Mouse (Mus musculus): Measurements from ENCODE around the gene Fbxl8. TPM values are rescaled to one million over a fixed set of nuclear protein-coding genes. Genes with fewer than 3 reads are reported as not detected.

Fbxl8 gene
- total and polyA plus RNA-seq, 3 experiments: 1.8 to 3.6 (median 2.5) TPM

DNA sequence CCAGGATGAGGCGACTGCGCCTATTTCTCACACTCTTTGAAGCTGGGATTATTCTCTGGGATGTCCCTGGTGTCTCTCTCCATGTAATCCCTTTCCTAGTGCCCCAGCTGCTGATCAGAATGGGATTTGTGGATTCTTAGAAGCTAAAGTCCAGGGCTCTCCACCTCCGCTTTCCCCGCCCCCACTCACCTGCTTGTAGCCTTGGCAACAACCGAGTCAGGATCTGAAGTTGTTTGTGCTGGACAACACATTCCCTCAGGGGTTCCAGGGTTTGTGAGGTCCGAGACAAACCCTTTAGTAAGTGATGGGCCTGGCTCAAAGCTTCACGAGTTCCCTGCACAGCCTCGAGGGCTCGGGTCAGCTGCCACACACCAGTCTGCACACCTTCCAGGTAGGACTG is 30.3 kb downstream of the Fbxl8 start:
- 59% methylated on average over 9 of the region's 9 CpGs for WGBS
- intact Hi-C loops (cut with DNase I): loop anchor here (5.0 to 10.0 kb wide), 2 partner anchors 172 to 640 kb away; no protein-coding TSS in a partner anchor
- Histone ChIP-seq H3K36me3 (ENCODE audit: control insufficient read depth, insufficient read depth, low read length) (peaks cover 4% of the 10 kb centered on the region), H3K27me3 (ENCODE audit: control insufficient read depth, insufficient read depth, low read length) (no peaks in the 10 kb centered on the region), H3K4me3 (peak overlapping the region; percentile 34), H3K79me2 (replicated peaks; ENCODE audit: control insufficient read depth, insufficient read depth, low read length) (no peaks in the 10 kb centered on the region), H3K9ac (ENCODE audit: low read depth, low read length) (peak overlapping the region; percentile 51), H3K27ac (peak overlapping the region; percentile 88), H3K4me1 (ENCODE audit: control insufficient read depth, insufficient read depth, low read length) (peaks cover 10% of the 10 kb centered on the region)
- TF ChIP-seq EP300 (IDR thresholded peaks at IDR 0.05; ENCODE audit: insufficient read depth, low read depth, low read length) (no peak), POLR2A (IDR thresholded peaks at IDR 0.05; ENCODE audit: insufficient read depth, low read depth, low read length) (no peak), CTCF (IDR thresholded peaks at IDR 0.05) (no peak)
- no peak for DNase-seq

DNA sequence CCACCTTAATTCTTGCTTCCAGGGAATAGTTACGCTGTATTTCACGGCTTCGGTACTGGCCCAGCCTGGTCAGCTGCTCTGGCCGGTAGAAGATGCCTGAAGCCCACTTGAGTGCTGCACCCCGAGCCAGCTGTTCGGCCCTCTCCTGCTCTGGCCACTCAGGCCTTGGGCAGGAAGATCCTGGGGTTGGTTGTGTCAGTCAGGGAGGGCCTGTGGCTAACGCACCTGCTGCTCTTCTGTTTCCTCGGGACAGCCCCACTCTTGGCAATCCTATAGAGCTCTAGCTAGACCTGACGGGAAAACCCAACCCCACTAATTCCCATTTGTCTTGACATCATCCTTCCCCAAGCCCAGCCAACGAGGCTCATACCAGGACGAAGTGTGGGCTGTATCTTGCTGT is 30.8 kb downstream of the Fbxl8 start:
- DNase-seq: no peak
- Histone ChIP-seq H3K9ac (ENCODE audit: low read depth, low read length) (peak overlapping the region; percentile 51), H3K27me3 (ENCODE audit: control insufficient read depth, insufficient read depth, low read length) (no peaks in the 10 kb centered on the region), H3K4me1 (ENCODE audit: control insufficient read depth, insufficient read depth, low read length) (peaks cover 6% of the 10 kb centered on the region), H3K79me2 (replicated peaks; ENCODE audit: control insufficient read depth, insufficient read depth, low read length) (no peaks in the 10 kb centered on the region), H3K4me3 (peak overlapping the region; percentile 34), H3K27ac (peak overlapping the region; percentile 88), H3K36me3 (ENCODE audit: control insufficient read depth, insufficient read depth, low read length) (peaks cover 4% of the 10 kb centered on the region)
- 40% methylated on average over 11 of the region's 11 CpGs for WGBS
- intact Hi-C loops (cut with DNase I): loop anchor here (10.0 kb wide), 1 partner anchor 640 kb away; no protein-coding TSS in a partner anchor
- TF ChIP-seq POLR2A (IDR thresholded peaks at IDR 0.05; ENCODE audit: insufficient read depth, low read depth, low read length): no peak
- no peak for TF ChIP-seq CTCF (IDR thresholded peaks at IDR 0.05)
- TF ChIP-seq EP300 (IDR thresholded peaks at IDR 0.05; ENCODE audit: insufficient read depth, low read depth, low read length): no peak

DNA sequence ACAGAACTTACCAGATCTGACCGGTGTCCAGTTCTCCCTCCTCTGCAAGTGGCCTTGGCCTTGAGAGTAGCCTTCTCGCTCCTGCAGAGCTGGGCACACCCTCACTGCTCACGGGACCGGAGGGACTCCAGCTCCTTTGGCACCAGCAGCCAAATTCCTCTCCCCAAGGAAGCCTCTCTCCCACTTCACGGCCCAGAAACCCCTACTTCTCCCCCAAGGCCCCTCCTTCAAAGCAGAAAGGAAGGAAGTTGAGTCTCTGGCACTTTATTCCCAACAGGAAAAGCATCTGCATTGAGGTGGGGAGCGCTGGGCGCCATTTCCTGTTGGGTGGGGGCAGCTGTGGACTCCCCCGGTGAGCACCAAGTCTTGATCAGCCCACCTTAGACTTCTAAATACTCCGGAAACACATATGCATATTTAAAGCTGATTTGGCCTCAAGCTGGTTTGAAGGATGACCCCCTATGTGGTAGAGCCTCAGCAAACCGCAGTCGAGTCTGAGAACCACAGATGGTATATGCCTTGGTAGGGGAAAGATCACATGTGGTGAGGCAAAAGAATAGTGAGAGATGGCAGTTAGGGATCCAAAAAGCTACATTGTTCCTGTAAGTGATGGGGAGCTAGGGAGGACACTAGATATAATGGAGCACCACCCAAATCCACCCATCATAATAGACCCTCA is 31.6 kb downstream of the Fbxl8 start, which contains the start of gene Exoc3l:
Gene Exoc3l, minus strand, starts transcription at position 207 of the 679 bp plus-strand sequence.
- H3K27me3 ChIP-seq (ENCODE audit: control insufficient read depth, insufficient read depth, low read length): no peaks in the 10 kb centered on the region
- peaks cover 3% of the 10 kb centered on the region for H3K4me1 ChIP-seq (ENCODE audit: control insufficient read depth, insufficient read depth, low read length)
- WGBS: 29% methylated on average over 11 of the region's 11 CpGs
- intact Hi-C loops (cut with DNase I): loop anchor here (10.0 kb wide), 1 partner anchor 641 kb away; no protein-coding TSS in a partner anchor
- H3K9ac ChIP-seq (ENCODE audit: low read depth, low read length): peak within 1 kb of the TSS; percentile 51
- peak within 1 kb of the TSS; percentile 99 for H3K4me3 ChIP-seq
- H3K79me2 ChIP-seq (replicated peaks; ENCODE audit: control insufficient read depth, insufficient read depth, low read length): no peaks in the 10 kb centered on the region
- H3K36me3 ChIP-seq (ENCODE audit: control insufficient read depth, insufficient read depth, low read length): peaks cover 4% of the 10 kb centered on the region
- DNase-seq: peak in 1 of 2 experiments; percentile 42
- 0 out of 2 replicates have a peak, but pooled peaks have one; percentile 31 for TF ChIP-seq POLR2A (IDR thresholded peaks at IDR 0.05; ENCODE audit: insufficient read depth, low read depth, low read length)
- no peak for TF ChIP-seq EP300 (IDR thresholded peaks at IDR 0.05; ENCODE audit: insufficient read depth, low read depth, low read length)
- no peak for TF ChIP-seq CTCF (IDR thresholded peaks at IDR 0.05)
- H3K27ac ChIP-seq: peak within 1 kb of the TSS; percentile 88

DNA sequence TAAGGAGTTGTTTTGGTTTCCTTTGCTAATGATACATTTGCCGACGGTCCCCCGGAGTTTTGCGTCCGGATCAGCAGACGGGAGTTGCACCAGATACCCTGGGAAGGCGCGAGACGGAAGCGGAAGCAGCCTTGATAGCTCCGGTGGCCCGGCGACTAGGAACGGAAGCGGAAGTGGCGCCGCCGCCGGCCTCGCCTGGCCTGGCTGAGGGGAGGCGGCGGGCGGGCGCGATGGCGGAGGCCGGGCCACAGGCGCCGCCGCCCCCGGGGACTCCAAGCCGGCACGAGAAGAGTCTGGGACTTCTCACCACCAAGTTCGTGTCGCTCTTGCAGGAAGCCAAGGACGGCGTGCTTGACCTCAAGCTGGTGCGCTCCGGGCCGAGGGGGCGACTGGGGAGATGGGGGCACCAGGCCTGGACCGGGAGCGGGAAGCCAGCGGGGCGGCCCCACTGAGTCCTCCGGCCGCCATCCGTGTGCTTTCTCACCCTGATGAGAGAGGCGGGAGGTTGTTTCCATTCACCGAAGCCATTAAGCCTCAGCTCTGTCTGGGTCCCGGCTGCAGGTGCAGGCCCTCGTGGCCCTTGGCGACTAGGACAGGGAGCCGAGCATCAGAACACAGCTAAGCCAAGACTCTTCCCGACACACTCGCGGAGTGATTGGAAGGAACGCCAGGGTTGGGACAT is 33.2 kb downstream of the Fbxl8 start, which contains the start of gene E2f4:
Gene E2f4, plus strand, starts transcription at position 153 of the 682 bp plus-strand sequence.
- Histone ChIP-seq H3K9ac (ENCODE audit: low read depth, low read length) (peak within 1 kb of the TSS; percentile 96), H3K79me2 (replicated peaks; ENCODE audit: control insufficient read depth, insufficient read depth, low read length) (no peaks in the 10 kb centered on the region), H3K27me3 (ENCODE audit: control insufficient read depth, insufficient read depth, low read length) (no peaks in the 10 kb centered on the region), H3K36me3 (ENCODE audit: control insufficient read depth, insufficient read depth, low read length) (peaks cover 4% of the 10 kb centered on the region), H3K4me3 (peak within 1 kb of the TSS; percentile 99), H3K4me1 (ENCODE audit: control insufficient read depth, insufficient read depth, low read length) (peaks cover 3% of the 10 kb centered on the region), H3K27ac (peak within 1 kb of the TSS; percentile 88)
- WGBS: under 1% methylated on average over 58 of the region's 58 CpGs
- 0 out of 2 replicates have a peak, but pooled peaks have one; percentile 54 for TF ChIP-seq EP300 (IDR thresholded peaks at IDR 0.05; ENCODE audit: insufficient read depth, low read depth, low read length)
- peak; percentile 60 for TF ChIP-seq POLR2A (IDR thresholded peaks at IDR 0.05; ENCODE audit: insufficient read depth, low read depth, low read length)
- no peak for TF ChIP-seq CTCF (IDR thresholded peaks at IDR 0.05)
- DNase-seq: peak; percentile 93 to 95
- intact Hi-C loops (cut with DNase I): loop anchor here (1.0 to 10.0 kb wide), 2 partner anchors 29 to 643 kb away; partner anchors contain the start of genes Lrrc29 and Tmem208

DNA sequence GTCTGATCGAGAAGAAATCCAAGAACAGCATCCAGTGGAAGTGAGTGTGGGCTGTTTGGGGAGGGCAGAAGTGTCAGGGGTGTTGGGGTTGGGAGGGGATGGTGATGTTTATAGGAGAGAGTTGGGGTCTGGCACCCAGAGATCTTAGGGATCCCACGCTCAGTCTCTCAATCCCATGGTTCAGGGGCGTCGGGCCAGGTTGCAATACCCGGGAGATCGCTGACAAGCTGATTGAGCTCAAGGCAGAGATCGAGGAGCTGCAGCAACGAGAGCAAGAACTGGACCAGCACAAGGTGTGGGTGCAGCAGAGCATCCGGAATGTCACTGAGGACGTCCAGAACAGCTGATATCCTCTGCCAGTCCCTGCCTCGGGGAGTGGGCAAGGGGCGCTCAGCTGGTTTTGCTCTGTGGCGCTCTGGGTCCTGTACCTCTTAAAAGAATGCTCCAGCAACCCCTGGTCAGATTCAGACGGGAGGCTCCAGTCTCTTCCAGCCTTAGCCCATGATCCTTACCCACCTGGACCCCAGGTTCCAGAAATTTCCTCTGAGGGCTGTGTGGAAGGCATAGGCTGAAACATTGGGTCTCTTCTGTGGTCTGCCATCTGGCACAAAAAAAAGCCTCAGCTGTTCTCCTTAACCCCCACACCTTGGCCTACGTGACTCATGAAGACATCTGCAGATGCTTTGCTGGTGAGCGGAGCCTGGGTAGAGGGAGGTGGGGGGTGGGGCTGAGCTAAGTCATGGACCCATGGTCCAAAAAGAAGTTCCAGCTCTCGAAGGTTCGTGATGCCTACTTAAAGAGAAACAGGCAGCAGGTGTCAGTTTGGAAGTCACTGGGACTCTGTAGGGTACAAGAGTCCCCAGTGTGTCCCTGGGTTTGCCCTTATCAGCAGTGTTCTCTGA is 34.2 kb downstream of the Fbxl8 start:
- Histone ChIP-seq H3K27me3 (ENCODE audit: control insufficient read depth, insufficient read depth, low read length) (no peaks in the 10 kb centered on the region), H3K27ac (peak overlapping the region; percentile 88), H3K36me3 (ENCODE audit: control insufficient read depth, insufficient read depth, low read length) (peaks cover 4% of the 10 kb centered on the region), H3K4me1 (ENCODE audit: control insufficient read depth, insufficient read depth, low read length) (peaks cover 3% of the 10 kb centered on the region), H3K9ac (ENCODE audit: low read depth, low read length) (peak overlapping the region; percentile 96), H3K4me3 (peak overlapping the region; percentile 99), H3K79me2 (replicated peaks; ENCODE audit: control insufficient read depth, insufficient read depth, low read length) (no peaks in the 10 kb centered on the region)
- intact Hi-C loops (cut with DNase I): loop anchor here (10.0 kb wide), 1 partner anchor 644 kb away; no protein-coding TSS in a partner anchor
- 36% methylated on average over 18 of the region's 18 CpGs for WGBS
- TF ChIP-seq EP300 (IDR thresholded peaks at IDR 0.05; ENCODE audit: insufficient read depth, low read depth, low read length) (no peak), POLR2A (IDR thresholded peaks at IDR 0.05; ENCODE audit: insufficient read depth, low read depth, low read length) (no peak), CTCF (IDR thresholded peaks at IDR 0.05) (no peak)
- DNase-seq: no peak
